Mouse (Mus musculus): ENCODE results near the gene Vsir. TPM values are rescaled to one million over a fixed set of nuclear protein-coding genes. Genes with fewer than 3 reads are reported as not detected.

Gene Vsir
- total RNA-seq, 1 experiment from 2014 or later = 251 TPM

GRCm38 (mm10) chr10:60373937-60374578 is 27.4 kb downstream of the Vsir start:
- ATAC-seq (replicated peaks; ENCODE audit: insufficient number of reproducible peaks, low FRiP score, low TSS enrichment, poor library complexity, severe bottlenecking) = no peak

- ATAC-seq (replicated peaks; ENCODE audit: insufficient number of reproducible peaks, low FRiP score, low TSS enrichment, poor library complexity, severe bottlenecking) = no peak
These were observed 30.1 kb downstream of the Vsir start for GRCm38 (mm10) chr10:60376704-60377103.

- no peak for ATAC-seq (replicated peaks; ENCODE audit: insufficient number of reproducible peaks, low FRiP score, low TSS enrichment, poor library complexity, severe bottlenecking)
These were observed 32.8 kb downstream of the Vsir start for GRCm38 (mm10) chr10:60379419-60379957.

- ATAC-seq (replicated peaks; ENCODE audit: insufficient number of reproducible peaks, low FRiP score, low TSS enrichment, poor library complexity, severe bottlenecking) = no peak
These were observed 33.6 kb downstream of the Vsir start for GRCm38 (mm10) chr10:60380229-60380628.

- no peak for ATAC-seq (replicated peaks; ENCODE audit: insufficient number of reproducible peaks, low FRiP score, low TSS enrichment, poor library complexity, severe bottlenecking)
These were observed 34.7 kb downstream of the Vsir start for GRCm38 (mm10) chr10:60381142-60381925.

- peak; percentile 28; the same call in 1 of the 2 replicates for ATAC-seq (replicated peaks; ENCODE audit: insufficient number of reproducible peaks, low FRiP score, low TSS enrichment, poor library complexity, severe bottlenecking)
These were observed 41.7 kb downstream of the Vsir start for GRCm38 (mm10) chr10:60388332-60388731.

- ATAC-seq (replicated peaks; ENCODE audit: insufficient number of reproducible peaks, low FRiP score, low TSS enrichment, poor library complexity, severe bottlenecking) = peak; percentile 66
These were observed 42.8 kb downstream of the Vsir start for GRCm38 (mm10) chr10:60389447-60389865.

GRCm38 (mm10) chr10:60390177-60390903 is 43.7 kb downstream of the Vsir start:
- no peak; the same call in 1 of the 2 replicates for ATAC-seq (replicated peaks; ENCODE audit: insufficient number of reproducible peaks, low FRiP score, low TSS enrichment, poor library complexity, severe bottlenecking)

- ATAC-seq (replicated peaks; ENCODE audit: insufficient number of reproducible peaks, low FRiP score, low TSS enrichment, poor library complexity, severe bottlenecking) = peak; percentile 11
These were observed 44.3 kb downstream of the Vsir start for GRCm38 (mm10) chr10:60390904-60391420.

GRCm38 (mm10) chr10:60391661-60392060 is 45.0 kb downstream of the Vsir start:
- ATAC-seq (replicated peaks; ENCODE audit: insufficient number of reproducible peaks, low FRiP score, low TSS enrichment, poor library complexity, severe bottlenecking) = no peak

- ATAC-seq (replicated peaks; ENCODE audit: insufficient number of reproducible peaks, low FRiP score, low TSS enrichment, poor library complexity, severe bottlenecking) = no peak
These were observed 48.3 kb downstream of the Vsir start for GRCm38 (mm10) chr10:60394936-60395335.

GRCm38 (mm10) chr10:60395605-60396004 is 49.0 kb downstream of the Vsir start:
- ATAC-seq (replicated peaks; ENCODE audit: insufficient number of reproducible peaks, low FRiP score, low TSS enrichment, poor library complexity, severe bottlenecking) = peak; percentile 32

- ATAC-seq (replicated peaks; ENCODE audit: insufficient number of reproducible peaks, low FRiP score, low TSS enrichment, poor library complexity, severe bottlenecking) = peak; percentile 62
These were observed 51.6 kb downstream of the Vsir start for GRCm38 (mm10) chr10:60398051-60398814.

GRCm38 (mm10) chr10:60399449-60399848 is 52.8 kb downstream of the Vsir start, which contains the start of gene Gm17455:
Gm17455 (plus strand) TSS chr10:60399726.
- ATAC-seq (replicated peaks; ENCODE audit: insufficient number of reproducible peaks, low FRiP score, low TSS enrichment, poor library complexity, severe bottlenecking) = no peak

- no peak for ATAC-seq (replicated peaks; ENCODE audit: insufficient number of reproducible peaks, low FRiP score, low TSS enrichment, poor library complexity, severe bottlenecking)
These were observed 54.0 kb downstream of the Vsir start for GRCm38 (mm10) chr10:60400507-60401295.

GRCm38 (mm10) chr10:60405460-60406177 is 59.0 kb downstream of the Vsir start:
- no peak for ATAC-seq (replicated peaks; ENCODE audit: insufficient number of reproducible peaks, low FRiP score, low TSS enrichment, poor library complexity, severe bottlenecking)

GRCm38 (mm10) chr10:60407831-60408230 is 61.2 kb downstream of the Vsir start:
- peak; percentile 79 for ATAC-seq (replicated peaks; ENCODE audit: insufficient number of reproducible peaks, low FRiP score, low TSS enrichment, poor library complexity, severe bottlenecking)

All from monocyte, adult 5-6 weeks (primary cell).